Mouse (Mus musculus) hematopoietic stem cell, adult 5-6 weeks (primary cell): ENCODE measurements around the gene H2-D1. TPM values are rescaled to one million over a fixed set of nuclear protein-coding genes. Genes with fewer than 3 reads are reported as not detected.
A peak's percentile ranks its signal among the peaks of the same experiment; 100 is the strongest.
"Not testable (repeated sequence)": the region's sequence is repeated elsewhere in the genome, so short reads cannot be mapped to it uniquely, and the experiment has no call there.

ENCODE experiments used
- ATAC-seq, 2 experiments: fragments of 125-278 bp in 1 of 2; replicated peaks in 1 of 2; 2 replicates each; pipeline ENCODE4 v1.8.0; 2016 to 2017; ENCODE audit warnings: inconsistent platforms in 2 of 2, mild to moderate bottlenecking in 2 of 2, moderate number of reproducible peaks in 2 of 2, low read depth in 1 of 2, moderate TSS enrichment in 1 of 2; ENCODE audit not compliant: low FRiP score in 2 of 2, poor library complexity in 2 of 2, severe bottlenecking in 2 of 2, insufficient read depth in 1 of 2, low TSS enrichment in 1 of 2
- total RNA-seq: library from RNA; stranded (forward); fragments of 172-1452, 232-1000 nt; gene quantifications from 2 replicates; pipeline ENCODE4 v1.2.3, GENCODE M21; 2017

H2-D1 gene
- total RNA-seq, result 627 and 791 TPM in 2 replicates

DNA sequence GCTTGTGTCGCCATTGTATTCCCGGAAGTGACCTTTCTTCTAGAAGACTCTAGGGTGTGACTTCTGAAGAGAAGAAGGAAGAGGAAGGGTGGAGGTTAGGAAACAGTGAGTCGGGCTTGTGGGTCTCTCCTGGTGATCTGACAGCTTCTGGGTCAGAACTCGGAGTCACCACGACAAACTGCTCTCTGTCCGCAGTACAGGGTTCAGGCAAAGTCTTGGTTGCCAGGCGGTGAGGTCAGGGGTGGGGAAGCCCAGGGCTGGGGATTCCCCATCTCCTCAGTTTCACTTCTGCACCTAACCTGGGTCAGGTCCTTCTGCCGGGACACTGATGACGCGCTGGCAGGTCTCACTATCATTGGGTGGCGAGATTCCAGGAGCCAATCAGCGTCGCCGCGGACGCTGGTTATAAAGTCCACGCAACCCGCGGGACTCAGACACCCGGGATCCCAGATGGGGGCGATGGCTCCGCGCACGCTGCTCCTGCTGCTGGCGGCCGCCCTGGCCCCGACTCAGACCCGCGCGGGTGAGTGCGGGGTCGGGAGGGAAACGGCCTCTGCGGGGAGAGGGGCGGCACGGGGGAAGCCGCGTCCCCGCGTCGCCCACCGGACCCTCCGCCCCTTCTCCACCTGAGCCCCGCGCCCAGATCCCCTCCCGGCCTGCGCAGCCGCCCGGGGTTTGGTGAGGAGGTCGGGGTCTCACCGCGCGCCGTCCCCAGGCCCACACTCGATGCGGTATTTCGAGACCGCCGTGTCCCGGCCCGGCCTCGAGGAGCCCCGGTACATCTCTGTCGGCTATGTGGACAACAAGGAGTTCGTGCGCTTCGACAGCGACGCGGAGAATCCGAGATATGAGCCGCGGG lies at the start of gene H2-D1:
H2-D1 (plus strand) TSS at position 67 of the 859 bp plus-strand sequence.
- peak; percentile 87 to 88 for ATAC-seq

DNA sequence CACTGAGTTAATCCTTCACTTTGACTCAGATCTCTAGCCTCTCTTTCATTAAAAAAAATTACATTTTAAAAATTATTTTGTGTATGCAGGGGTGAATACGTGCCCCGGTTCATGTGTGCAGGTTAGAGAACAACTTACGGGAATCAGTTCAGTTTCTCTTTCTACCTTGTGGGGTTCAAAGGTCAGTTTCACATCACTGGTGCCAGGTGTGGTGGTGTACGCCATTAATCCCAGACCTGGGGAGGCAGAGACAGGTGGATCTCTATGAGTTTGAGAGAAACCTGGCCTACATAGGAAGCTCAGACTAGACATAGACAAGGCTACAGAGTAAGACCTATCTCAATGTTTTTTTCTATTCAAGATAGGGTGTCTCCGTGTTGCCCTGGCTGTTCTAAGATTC lies 49.5 kb upstream of the H2-D1 start:
- no peak for ATAC-seq

DNA sequence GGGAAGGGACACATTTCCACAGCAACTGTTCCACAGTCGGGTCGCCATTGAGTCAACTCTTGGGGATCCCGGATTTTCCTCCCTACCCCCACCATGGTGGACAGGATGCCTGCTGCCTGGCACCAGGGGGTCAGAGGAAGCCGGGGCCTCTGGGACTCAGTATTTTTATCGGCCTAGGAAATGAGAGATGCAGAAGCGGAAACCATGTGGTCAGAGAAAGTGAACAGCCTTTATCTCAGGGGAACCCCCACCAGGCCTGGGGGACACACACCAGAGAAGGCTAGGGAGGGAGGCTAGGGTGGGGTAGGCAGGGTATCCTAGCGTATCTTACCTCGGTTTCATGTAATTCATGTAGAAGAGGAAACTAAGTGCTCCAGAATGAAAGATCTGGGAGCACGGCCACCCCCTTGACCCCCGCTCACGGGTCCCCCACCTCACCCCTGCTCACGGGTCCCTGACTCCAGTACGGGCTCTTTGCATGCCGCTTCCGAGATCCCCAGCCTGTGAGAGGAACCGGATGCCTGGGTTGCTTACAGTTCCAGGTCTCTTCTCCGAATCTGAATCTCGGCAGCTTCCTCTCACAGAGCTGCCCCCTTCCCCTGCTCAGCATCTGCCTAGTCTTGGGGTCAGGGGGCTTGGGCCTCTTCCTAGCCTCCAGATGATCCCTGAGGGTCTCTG lies 43.9 kb upstream of the H2-D1 start:
- ATAC-seq, result peak; percentile 43 to 47

DNA sequence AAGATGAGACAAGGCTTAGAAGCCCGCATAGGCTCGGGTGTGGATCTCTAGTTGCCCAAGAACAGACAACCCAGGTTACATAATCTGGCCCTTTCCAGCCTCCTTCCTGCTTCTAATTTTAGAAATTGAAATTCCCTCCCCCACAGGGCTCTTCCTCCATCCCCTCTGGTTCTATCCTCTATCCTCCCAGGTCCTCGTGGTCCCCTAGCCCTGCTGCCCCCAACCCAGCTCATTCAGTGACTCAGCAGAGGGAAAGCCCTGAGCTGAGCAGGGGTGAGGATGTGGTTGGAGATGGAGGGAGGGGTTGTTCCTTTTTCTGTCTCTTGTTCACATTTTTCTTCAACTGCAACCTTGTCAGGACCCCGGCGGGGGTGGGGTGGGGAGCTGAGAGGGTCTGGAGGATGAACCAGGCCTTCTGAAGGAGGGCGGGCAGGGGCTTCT lies 42.9 kb upstream of the H2-D1 start:
- ATAC-seq, result peak; percentile 29 to 45; a peak in 2 of 4 replicates

DNA sequence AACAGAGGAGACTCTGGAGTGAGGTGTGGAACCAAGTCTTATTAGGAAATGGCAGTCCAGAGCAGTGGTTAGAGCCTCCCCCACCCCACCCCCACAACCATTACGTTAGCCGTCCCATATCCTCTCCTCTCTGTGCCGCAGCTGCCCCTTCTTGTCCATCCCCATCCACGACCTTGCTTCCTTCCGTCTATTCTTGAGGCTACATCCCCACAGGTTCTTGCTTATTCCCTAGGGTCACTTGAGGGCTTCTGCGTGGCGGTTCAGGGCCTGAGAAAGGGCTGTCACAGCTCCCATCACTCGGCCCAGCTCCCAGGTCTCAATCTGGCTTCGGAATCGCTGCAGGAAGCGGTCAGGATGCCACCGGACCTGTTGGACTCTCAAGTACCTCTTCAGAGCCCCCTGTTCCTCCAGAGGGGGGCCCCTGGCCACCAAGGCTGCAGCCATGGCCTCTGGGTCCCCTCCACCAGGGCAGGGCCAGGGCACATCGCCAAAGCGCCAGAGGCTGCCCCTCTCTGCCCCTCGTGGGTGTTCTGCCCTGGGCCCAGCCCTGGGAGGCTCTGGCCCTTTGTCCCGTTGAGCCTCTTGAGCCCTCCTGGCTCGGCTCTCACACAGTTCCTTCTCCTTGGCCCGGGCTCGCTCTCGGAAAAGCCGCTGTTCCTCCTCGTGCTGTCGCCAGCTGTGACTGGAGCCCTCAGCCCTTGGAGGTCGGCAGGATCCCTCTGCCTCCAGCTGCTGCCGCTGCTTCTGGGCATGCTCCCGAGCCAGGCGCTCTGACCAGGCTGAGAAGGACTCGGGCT lies 42.2 kb upstream of the H2-D1 start, which contains the start of gene Gm16181:
Gm16181 (plus strand) TSS at position 679 of the 797 bp plus-strand sequence.
- ATAC-seq, result peak in 1 of 2 experiments; percentile 0; a peak in 1 of 4 replicates

DNA sequence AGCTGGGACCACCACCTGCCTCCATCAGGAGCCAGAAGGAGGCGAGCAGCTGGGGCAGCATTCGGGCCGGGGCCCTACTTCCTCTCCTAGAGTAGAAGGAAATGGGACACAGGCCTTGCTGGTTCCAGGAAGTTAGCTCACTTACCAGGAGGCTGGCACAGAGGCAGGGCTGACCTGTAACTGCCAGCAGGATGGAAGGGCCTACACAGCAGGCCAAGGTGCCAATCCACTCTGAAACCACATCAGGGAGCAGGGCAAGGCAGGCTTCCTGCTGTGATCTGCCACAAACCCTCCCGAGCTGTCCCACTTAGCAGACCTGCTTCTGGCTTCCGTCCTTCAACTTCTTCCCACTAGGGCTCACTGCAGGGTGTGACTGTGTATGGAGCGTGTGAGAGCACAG lies 40.2 kb upstream of the H2-D1 start:
- peak; percentile 74 to 82 for ATAC-seq

DNA sequence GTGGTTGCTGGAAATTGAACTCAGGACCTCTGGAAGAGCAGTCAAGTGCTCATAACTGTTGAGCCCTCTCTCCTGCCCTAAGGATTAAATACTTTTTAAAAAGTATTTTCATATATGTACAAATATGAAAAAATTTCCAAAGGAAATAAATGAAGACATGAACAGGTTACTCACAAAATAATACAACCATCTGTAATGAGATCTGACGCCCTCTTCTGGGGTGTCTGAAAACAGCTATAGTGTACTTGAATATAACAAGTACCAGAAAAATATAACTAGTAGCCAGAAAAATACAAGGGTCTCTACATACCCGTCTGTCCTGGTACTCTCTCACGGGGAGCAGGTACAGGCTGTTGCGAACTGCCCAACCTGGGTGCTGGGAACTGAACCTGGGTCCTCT lies 37.9 kb upstream of the H2-D1 start:
- no peak for ATAC-seq

DNA sequence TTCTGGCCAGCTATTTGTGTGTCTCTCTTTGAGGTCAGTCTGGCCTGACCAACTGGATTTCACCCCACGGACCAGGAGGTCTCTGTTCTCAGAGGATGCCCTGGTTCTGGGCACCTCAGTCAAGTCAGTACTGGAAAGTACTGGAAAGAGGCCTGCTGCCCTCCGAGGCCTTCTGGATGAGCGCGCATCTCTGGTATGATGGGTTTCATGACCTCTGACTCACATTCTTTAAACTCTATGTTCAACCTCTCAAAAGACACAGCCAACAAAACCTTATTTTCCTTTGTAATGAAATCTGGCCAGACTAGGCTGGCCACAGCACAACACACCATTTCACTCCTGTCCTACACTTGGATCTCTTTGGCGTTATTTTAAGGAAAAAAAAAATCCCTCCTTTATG lies 37.1 kb upstream of the H2-D1 start:
- no peak for ATAC-seq

DNA sequence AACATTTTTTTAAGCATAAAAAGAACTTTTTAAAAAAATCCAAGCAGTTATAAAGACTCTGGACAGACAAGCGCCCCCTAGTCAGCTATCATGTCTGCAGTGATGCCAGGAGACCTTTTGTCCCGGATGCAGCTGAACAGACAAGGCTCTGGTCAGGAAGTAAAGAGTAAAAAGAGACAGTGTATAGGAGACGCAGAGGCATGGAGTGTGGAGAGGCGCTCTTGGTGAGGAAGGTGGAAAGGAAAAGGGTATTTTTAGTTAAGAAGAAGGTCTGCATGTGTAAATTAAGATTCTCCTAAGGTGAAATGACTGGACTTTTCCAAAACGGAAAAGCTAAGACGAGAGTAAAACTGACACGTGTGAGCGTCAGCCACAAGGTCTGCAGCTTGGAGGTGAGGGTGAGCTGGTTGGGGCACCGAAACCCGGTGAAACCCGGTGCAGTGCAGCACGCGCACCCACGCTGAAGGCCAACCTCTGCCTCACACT lies 35.9 kb upstream of the H2-D1 start:
- ATAC-seq, result no peak

DNA sequence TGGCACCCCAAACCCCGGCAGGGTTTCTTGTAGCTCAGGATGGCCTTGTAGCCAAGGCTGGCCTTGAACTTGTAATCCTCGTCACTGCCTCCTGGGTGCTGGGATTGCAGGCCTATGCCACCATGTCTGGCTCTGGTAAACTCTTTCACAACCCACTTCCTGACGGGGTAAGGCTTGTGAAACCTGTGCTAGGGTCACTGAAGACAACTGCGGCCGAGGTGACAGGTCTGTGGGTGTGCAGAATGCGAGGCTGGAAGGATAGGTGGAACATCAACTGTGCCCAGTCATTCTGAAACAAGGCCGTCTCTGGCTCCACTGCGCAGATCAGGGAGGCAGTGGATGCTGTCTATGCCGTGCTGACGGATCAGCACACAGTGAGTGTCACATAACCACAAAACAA lies 31.5 kb upstream of the H2-D1 start:
- ATAC-seq, result no peak; a peak in 1 of 4 replicates

DNA sequence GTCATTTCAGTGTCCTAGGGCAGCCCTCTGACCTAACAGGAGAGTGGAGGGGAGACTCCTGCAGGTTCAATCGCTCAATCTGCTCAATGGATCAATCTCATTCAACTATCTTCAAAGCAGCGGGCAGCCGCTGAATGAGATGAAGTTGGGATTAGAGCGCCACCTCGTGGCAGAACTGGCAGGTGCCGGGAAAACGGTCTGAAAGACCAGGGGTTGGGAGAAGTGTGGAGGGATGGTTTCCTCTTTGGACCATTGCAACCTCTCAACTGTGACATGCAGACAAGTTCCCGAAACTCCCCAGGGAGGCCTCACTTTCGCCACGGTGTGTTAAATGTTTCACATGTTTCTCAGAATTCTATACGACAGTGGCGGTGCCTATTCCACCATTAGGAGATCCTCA lies 30.5 kb upstream of the H2-D1 start:
- ATAC-seq, result no peak

DNA sequence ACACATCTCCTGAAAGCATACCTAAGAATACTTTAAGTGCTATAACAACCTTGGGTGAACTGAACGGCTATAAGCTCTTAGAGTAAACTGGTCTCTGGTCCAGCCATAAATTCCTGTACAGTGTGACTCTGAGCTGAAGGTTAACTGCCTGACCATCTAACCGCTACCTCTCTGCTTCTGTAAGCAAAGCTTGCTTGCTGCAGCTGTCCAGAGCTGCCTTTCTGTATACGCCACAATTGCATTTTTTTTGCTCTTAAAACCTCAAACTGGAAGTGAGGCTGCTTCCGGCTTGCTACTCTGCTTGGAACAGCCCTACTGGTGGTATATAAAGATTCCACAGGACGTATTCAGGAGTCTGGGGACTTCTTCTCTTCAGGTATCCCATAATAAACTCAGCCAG lies 29.9 kb upstream of the H2-D1 start:
- ATAC-seq, result peak in 1 of 2 experiments; percentile 15; a peak in 2 of 4 replicates

DNA sequence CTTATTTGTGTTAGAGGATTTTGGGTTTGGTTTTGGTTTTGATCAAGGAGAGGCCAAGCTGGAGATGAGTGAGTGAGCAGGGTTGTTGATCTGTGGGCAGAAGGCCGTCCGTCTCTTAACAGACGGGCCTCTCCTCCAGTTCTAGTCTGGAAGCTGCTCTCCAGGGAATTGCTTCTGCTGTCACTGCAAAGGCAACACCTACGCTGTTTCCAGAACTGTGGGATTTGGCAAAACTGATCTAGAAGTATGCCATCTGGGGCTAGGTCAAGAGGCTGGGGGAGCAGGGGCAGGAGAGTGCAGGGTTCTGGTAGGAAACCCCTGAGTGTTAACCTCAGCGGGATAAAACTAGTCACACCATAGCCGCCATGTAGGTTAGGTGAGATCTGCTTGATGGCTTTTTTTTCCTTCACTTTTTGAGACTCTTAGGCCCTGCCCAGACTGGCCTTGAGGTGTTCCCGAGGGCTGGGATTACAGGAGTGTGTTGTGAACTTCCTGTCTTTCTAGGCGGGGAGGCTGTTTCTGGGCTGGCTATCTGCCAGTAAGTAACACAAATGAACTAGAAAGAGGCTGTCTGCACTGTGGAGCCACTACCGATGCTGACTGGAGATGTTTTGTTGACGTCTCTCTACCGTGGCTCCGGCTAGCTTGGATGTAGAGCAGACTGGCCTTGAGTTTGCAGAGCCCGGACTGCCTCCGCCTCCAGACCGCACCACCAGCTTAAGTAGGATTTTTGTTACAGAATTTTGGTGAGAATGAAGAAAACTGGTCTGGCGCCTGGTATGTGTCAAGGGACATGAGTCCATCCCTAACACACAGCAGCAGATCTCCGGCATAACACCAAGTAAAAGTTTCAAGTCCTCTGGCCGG lies 29.2 kb upstream of the H2-D1 start, which contains the start of gene Atp6v1g2:
Atp6v1g2 (plus strand) TSS at position 547 of the 867 bp plus-strand sequence.
- ATAC-seq, result no peak

DNA sequence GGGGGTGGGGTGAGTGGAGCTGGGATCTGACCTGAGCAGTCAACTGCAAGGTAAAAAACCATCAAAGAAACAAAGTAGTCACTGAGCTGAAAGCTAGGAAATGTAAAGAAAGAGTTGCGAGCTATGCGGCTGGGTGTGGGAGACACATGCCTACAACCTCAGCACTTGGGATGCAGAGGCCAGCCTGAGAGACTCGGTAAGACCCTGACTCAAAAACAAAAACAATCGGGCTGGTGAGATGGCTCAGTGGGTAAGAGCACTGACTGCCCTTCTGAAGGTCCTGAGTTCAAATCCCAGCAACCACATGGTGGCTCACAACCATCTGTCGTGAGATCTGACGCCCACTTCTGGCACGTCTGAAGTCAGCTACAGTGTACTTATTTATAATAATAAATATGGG lies 28.4 kb upstream of the H2-D1 start:
- not testable (repeated sequence) for ATAC-seq

DNA sequence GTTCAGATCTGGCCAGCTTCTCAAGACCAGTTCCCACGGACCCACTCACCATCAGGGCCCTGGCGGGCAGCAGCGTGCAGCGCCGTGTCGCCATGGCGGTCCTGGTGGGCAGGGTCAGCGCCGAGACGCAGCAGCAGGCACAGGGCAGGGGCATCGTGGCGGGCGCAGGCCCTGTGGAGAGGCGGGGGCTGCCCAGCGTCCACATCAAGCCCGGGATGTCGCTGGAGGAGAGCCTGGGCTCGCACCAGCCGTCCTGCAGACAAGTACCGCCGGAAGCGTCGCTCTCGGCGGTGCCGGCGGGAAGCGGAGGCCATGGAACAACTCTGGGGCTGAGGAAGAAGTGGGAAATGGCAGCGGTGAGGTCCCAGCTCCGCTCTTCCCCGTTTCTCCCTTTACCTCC lies 27.6 kb upstream of the H2-D1 start:
- no peak for ATAC-seq

DNA sequence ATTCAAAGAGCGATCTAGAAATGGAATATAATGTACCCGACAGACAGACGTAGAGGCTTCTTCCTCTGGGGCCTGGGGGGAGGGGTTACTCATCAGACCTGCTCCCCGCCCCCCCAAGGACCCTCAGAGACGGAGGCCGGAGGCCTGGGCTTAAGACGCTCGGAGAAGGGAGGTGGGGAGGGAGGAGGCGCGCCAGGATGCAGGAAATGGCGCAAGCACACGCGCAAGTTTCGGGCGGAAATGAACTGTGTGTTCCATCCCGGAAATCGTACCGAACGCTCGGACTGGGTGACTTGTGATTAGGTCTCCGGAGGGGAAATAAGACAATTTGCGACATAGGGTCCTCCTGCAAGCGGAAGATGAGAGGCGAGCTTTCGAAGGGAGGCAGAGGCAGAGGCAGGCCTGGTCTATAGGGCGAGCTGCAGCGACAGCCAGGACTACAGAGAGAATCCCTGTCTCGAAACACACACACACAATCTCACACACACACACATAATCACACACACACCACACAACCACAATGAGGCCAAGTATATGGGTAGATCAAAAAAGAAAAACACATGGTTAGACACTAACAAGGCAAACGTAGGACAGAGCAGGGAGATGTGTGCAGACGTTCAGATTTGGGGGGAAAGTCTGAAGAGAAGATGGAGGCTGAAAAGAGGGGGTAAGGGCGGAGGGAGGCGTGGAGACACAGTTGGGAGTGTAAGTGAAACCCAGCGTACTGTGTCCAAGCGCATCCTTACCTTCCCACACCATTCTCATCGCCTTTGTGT lies 26.7 kb upstream of the H2-D1 start, which contains the start of gene Nfkbil1:
Nfkbil1 (minus strand) TSS at position 179 of the 776 bp plus-strand sequence.
- peak; percentile 61 to 75 for ATAC-seq
